Mouse (Mus musculus) spleen, postnatal 14 days (tissue): ENCODE results near the gene Tent5b.
"Not testable (repeated sequence)": the region's sequence is repeated elsewhere in the genome, so short reads cannot be mapped to it uniquely, and the experiment has no call there.

Experiments
- DNase-seq, 2 experiments: peaks; one replicate each; pipeline ENCODE4 v3.0.0; 2021 to 2022; ENCODE audit warnings: low spot score in 2 of 2

Tent5b gene

GRCm38 (mm10) chr4:133498160-133498724, 18.3 kb downstream of the Tent5b start, which contains the start of gene Trnp1:
Gene Trnp1, minus strand, starts transcription at chr4:133498550.
- peak; percentile 21 to 24 for DNase-seq

DNA sequence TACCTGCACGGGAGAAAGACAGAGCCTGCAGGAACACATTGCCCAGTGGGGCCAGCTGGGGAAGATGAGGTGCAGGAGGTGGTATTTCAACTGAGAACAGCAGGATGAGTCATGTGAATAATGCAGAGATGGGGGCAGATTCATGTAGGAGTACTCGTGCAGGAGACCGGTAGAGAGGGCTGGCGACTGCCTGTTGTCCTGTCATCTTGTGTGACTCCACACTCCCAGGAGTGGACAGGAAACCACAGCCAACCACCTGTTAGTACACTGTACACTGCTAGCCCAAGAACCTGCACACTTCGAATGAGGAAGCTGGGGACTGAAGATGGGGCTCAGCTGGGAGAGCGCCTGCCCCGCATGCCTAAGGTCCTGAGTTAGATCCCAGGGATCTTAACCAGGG, 21.6 kb downstream of the Tent5b start:
- no peak for DNase-seq

DNA sequence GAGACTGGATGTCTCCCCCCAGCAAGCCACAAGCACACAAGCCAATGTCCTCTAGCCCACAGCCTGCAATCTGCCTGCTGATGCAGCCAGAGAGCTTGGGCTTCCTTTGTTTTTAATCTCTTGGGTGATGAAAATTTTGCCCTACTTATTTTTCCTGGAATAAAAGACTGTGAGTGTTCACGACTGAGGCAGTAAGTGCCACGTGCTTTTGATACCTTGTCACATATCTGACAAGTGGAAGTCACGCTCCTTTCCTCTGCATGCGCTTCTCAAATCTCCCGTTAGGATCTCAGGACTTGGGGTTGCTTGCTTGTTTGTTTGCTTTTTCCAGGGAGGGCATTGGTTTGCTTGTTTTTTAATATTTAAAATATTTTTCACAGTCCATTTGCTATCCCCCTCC, 24.4 kb downstream of the Tent5b start:
- DNase-seq = no peak

DNA sequence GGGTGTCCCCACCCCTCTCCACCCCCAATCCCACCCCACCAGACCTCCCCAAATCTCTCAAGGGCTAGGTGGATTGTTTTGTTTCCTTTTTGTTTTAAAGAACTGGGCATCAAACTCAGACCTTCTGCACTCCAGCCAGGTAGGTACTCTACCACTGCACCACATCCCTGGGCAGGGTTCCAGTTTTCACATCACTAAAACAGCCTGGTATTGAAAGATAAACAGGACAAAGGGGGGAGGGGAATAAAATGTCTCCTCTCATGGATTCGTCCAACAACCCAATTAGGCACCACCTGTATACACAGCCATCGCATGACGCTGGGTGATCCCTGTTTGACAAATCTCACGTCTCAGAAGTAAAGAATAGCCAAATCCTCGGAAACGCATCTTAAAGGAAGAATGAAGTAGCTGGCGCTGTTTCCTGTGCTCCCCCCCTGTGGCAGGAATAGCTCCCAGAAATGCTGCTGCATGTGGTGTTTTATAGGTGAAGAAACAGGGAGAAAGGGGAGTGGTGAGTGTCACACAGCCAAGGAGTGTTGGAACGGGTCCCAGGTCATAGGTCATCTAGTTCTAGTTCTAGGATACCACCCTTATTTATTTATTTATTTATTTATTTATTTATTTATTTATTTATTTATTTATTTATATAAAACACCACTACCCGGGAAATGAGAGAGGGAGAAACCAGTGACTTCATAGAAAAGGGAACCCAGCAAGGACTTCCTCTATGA, 25.0 kb downstream of the Tent5b start:
- no peak for DNase-seq

DNA sequence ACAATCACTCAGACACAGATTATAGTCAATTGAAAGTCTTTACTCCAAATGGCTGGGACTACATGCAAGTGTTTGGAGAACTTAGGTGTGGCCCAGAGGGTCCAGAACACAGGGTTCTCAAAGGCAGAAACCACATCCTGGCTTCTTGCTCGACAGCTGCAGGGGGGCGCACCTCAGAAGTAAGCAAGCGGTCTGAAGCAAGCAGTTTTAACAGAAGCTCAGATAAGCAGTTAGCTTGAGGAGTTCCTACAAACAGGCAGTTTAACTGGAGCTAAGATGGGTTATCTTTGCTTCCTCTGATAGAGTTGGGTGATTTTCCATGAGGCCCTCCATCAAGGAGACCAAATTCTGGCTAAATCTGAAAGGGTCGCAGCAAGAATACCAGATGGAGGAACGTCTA, 26.6 kb downstream of the Tent5b start:
- no peak for DNase-seq

- no peak for DNase-seq
Measured at GRCm38 (mm10) chr4:133508990-133509389, 29.1 kb downstream of the Tent5b start.

GRCm38 (mm10) chr4:133511050-133511449, 31.1 kb downstream of the Tent5b start:
- no peak for DNase-seq

GRCm38 (mm10) chr4:133512511-133512910, 32.6 kb downstream of the Tent5b start:
- not testable (repeated sequence) for DNase-seq

- peak; percentile 33 to 52 for DNase-seq
Measured at GRCm38 (mm10) chr4:133512972-133513371, 33.0 kb downstream of the Tent5b start.

DNA sequence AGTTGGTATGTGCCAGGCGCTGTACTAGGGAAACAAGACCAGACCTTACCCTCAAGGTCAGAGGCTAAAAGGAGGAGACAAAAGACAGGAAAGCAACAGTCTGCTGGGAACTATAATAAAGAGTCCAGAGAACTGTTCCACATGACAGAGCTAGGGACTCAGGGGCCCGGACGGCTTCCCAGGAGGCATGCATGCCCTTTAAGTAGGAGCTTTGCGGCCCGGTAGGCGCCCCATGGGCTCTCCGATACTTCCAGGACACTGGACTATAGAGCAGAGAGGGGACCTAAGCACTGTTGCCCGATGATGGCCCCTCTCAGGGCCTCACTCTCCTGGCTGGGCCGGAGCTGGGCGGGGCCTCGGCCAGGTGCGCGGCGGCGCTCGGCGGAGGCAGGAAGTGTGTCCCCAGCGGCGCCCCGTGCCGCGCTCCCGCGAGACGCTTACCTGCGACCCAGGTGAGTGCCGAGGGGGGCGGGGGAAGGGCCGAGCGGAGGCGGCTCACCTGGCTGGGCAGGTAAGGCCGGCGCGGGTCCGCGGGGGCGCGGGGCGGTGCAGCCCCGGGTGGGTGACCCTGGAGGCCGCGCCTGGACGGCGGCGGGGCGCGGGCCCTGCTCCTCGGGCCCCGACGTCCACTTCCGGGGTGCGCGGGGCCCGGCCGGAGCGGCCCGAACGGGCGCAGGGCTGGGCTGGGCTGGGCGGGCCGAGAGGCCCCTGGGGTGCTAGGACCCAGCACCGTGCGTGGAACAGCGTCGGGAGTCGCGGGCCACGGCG, 38.9 kb downstream of the Tent5b start, which contains the start of gene Kdf1:
TSS of gene Kdf1 (plus strand) at position 363 of the 768 bp plus-strand sequence.
- DNase-seq = no peak

- DNase-seq = no peak
Measured at GRCm38 (mm10) chr4:133519369-133519665, 39.4 kb downstream of the Tent5b start.

- no peak for DNase-seq
Measured at GRCm38 (mm10) chr4:133521502-133521901, 41.6 kb downstream of the Tent5b start.

GRCm38 (mm10) chr4:133527788-133528187, 47.9 kb downstream of the Tent5b start:
- no peak for DNase-seq

DNA sequence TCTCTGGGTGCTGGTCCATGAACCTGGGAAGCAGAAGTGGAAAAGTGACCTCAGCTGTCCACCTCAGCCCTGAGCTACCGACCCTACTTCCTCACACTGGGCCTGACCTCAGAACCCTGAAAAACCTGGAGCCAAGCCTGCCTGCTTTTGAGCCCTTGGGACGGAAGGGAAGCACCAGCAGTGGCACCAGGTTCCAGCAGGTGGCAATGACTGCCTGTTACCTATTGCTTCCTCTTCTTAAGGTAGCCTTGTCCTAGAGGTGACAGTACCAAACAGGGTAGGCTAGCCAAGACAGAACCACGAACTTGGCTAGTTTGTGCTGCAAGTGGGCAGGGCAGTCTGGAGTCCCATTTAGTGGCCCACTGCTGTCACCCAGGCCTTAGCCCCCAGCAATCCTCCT, 52.8 kb downstream of the Tent5b start:
- no peak for DNase-seq

DNA sequence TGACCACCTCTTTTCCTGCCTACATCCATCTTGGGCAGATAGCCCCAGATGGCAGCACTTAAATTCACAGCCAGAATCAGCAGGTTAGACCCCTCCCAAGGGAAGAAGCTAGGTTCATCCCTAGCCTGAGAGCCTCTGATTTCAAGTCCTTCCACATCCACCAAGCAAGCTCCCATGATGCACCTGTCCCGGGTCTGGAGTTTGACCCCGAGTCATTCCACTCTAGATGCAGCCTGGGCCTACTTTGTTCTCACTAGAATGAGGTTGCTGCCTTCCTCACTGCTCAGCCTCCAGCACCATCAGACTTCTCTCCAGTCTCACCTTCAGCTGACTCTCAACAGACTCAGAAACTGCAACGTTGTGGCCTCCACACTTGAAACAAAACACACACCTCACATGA, 56.1 kb downstream of the Tent5b start:
- no peak for DNase-seq

DNA sequence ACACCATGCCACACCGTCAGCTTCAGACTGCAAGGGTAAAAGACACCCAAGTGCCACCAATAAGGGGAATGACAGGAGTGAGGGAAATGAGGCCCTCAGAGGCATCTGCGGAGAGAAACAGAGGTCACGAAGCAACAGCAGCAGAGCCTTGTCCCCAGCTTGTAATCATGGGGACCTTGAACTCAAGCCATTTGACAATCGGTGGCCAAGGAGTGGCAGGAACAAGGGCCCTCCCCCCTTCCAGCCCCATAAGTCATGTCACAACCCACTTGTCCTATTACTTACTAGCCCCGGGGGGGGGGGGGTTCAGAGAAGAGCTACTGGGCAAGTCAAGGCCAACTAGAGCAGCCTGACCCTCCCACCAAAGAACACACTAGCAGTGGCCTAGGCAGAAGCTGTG, 56.7 kb downstream of the Tent5b start:
- DNase-seq = no peak
